Mouse (Mus musculus) ES-Bruce4 (cell line): Measurements from ENCODE around the gene Fbxl17. TPM values are rescaled to one million over a fixed set of nuclear protein-coding genes. Genes with fewer than 3 reads are reported as not detected.

Experiments
- H3K27ac ChIP-seq: 2 replicates; pipeline ENCODE4 v1.5.1; 2012; ENCODE audit warnings: low read length, inconsistent platforms; ENCODE audit not compliant: insufficient read depth
- H3K27me3 ChIP-seq: 2 replicates; pipeline ENCODE4 v1.6.1; 2012; ENCODE audit warnings: mild to moderate bottlenecking, low read length, inconsistent platforms; ENCODE audit not compliant: control insufficient read depth, poor library complexity, insufficient read depth, severe bottlenecking
- H3K36me3 ChIP-seq: 2 replicates; pipeline ENCODE4 v1.6.1; 2012; ENCODE audit warnings: inconsistent platforms, mild to moderate bottlenecking, low read length, moderate library complexity; ENCODE audit not compliant: control insufficient read depth, poor library complexity, insufficient read depth, severe bottlenecking
- H3K4me1 ChIP-seq: one replicate; pipeline ENCODE4 v1.8.1; 2011; ENCODE audit warnings: low read length; ENCODE audit not compliant: control insufficient read depth, insufficient read depth
- H3K4me3 ChIP-seq: 2 replicates; pipeline ENCODE4 v1.5.1; 2011; ENCODE audit warnings: low read depth, mild to moderate bottlenecking, low read length
- H3K9ac ChIP-seq: 2 replicates; pipeline ENCODE4 v1.6.1; 2012; ENCODE audit warnings: low read depth, mild to moderate bottlenecking, inconsistent platforms; ENCODE audit not compliant: poor library complexity, severe bottlenecking
- H3K9me3 ChIP-seq: replicated peaks from 2 replicates; pipeline ENCODE4 v1.6.1; 2012; ENCODE audit warnings: mild to moderate bottlenecking, low read length, inconsistent platforms; ENCODE audit not compliant: control insufficient read depth, poor library complexity, insufficient read depth, severe bottlenecking
- CTCF ChIP-seq: IDR thresholded peaks from one replicate; pipeline ENCODE4 v1.8.1; 2011; ENCODE audit warnings: low read depth, low read length
- EP300 ChIP-seq: IDR thresholded peaks from 2 replicates; pipeline ENCODE4 v1.6.1; 2011; ENCODE audit warnings: low read depth, low read length; ENCODE audit not compliant: insufficient read depth
- POLR2A ChIP-seq: IDR thresholded peaks from one replicate; pipeline ENCODE4 v1.8.1; 2011; ENCODE audit warnings: low read length; ENCODE audit not compliant: insufficient read depth
- polyA plus RNA-seq: library from polyadenylated mRNA; stranded (reverse); fragments of >200 nt; gene quantifications from 2 replicates; pipeline ENCODE4 v1.2.4, GENCODE M21; 2011; ENCODE audit warnings: low read depth; ENCODE audit not compliant: missing spikeins, insufficient read depth, insufficient read length

Fbxl17 gene
- 9.3 and 11.7 TPM in 2 replicates for polyA plus RNA-seq

- Histone ChIP-seq H3K9ac (peak within 1 kb of the TSS; percentile 100), H3K9me3 (no peaks in the 10 kb centered on the region)
Measured at GRCm38 (mm10) chr17:63499636-63500155, at the start of gene Fbxl17. Gene Fbxl17, minus strand, starts transcription at chr17:63500017.

GRCm38 (mm10) chr17:63547465-63547864, 47.6 kb upstream of the Fbxl17 start:
- no peaks in the 10 kb centered on the region for H3K27me3 ChIP-seq
- H3K27ac ChIP-seq = no peak overlapping the region
- TF ChIP-seq CTCF (no peak), POLR2A (no peak), EP300 (no peak)
- H3K9ac ChIP-seq = no peak overlapping the region
- no peaks in the 10 kb centered on the region for H3K4me1 ChIP-seq
- H3K4me3 ChIP-seq = no peak overlapping the region
- H3K9me3 ChIP-seq = no peaks in the 10 kb centered on the region
- no peaks in the 10 kb centered on the region for H3K36me3 ChIP-seq

More at GRCm38 (mm10) chr17:63499636-63500155, at the start of gene Fbxl17:
- no peaks in the 10 kb centered on the region for H3K27me3 ChIP-seq
- 0 out of 2 replicates have a peak within 1 kb of the TSS, but pooled peaks have one; percentile 31 for H3K27ac ChIP-seq
- H3K4me3 ChIP-seq = peak within 1 kb of the TSS; percentile 69
- TF ChIP-seq POLR2A (no peak), CTCF (no peak), EP300 (no peak)
- H3K36me3 ChIP-seq = no peaks in the 10 kb centered on the region
- H3K4me1 ChIP-seq = no peaks in the 10 kb centered on the region

DNA sequence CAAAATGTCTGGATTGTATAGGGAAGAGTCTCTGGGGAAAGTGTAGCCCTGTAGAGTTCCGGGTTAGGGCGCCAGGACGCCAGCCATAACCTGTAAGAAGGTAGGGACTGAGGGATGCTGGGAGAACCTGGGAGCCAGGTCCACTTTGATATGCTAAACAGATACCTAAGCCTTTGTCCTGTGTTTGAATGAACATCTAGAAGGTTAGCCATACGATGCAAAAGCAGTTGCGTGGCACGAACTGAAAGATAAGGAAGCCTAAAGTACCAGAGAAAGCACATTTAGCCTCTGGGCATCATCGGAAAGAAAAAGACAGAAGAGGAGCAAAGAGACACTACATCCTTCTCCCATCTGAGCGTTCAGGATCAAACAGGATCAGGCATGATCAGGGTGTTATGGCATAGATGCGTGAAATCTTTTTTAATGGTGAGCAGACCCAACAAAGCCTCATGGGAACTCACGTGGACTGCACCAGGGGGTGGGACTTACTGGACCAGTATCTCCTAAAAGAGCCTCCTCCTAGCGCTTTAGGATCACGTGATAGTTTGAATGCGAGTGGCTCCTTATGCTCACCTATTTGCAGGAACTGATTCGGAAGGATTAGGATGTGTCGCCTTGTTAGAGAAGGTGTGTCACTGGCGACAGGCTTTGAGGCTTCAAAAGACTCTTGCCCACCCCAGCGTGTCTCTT, 34.9 kb upstream of the Fbxl17 start:
- H3K36me3 ChIP-seq = no peaks in the 10 kb centered on the region
- H3K9me3 ChIP-seq = no peaks in the 10 kb centered on the region; the same call in 1 of the 2 replicates
- H3K27ac ChIP-seq = peak overlapping the region; percentile 91
- peak overlapping the region; percentile 60 for H3K4me3 ChIP-seq
- H3K27me3 ChIP-seq = no peaks in the 10 kb centered on the region
- TF ChIP-seq CTCF = no peak
- peak; percentile 54 for TF ChIP-seq EP300
- H3K9ac ChIP-seq = peak overlapping the region; percentile 40; the same call in 1 of the 2 replicates
- H3K4me1 ChIP-seq = no peaks in the 10 kb centered on the region

DNA sequence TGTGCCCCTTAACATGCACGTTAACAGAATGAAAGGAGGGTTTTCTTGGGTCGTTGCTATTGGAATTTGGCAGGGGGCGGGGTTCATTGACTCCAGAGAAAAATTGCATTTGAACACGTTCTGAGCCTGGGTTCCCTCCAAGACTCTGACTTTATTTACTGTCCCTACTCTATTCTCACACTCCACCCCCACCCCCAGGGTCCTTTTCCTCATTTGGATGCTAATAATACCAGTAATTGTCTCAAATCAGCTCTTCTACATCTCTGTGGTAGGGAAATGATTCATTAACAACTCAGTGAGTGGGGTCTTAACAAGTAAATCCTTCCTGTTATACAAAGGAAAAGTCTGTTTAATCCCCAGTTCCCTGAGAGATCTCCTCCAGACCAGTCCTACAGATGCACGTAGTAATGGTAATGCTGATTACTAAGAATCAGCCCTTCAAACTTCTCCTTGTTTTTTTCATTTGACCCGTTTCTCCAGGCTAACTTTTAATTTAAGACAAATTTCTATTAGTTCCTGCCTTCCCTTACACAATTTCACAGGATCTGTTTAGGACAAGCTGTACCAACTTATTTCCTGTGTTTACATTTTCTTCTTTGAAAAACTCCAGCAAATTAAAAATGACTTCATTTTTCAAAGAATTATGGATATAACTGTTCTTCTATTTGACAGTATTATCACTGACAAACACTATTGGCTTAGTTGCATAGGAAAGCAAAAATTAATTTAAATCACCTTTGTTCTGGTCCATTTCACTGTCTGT, 33.4 kb upstream of the Fbxl17 start:
- H3K36me3 ChIP-seq = no peaks in the 10 kb centered on the region
- H3K4me3 ChIP-seq = no peak overlapping the region
- H3K27me3 ChIP-seq = no peaks in the 10 kb centered on the region
- peaks cover 2% of the 10 kb centered on the region for H3K4me1 ChIP-seq
- H3K9me3 ChIP-seq = no peaks in the 10 kb centered on the region
- TF ChIP-seq EP300 (peak; percentile 70; the same call in 1 of the 2 replicates), CTCF (no peak)
- peak overlapping the region; percentile 59 for H3K27ac ChIP-seq
- no peak overlapping the region for H3K9ac ChIP-seq

DNA sequence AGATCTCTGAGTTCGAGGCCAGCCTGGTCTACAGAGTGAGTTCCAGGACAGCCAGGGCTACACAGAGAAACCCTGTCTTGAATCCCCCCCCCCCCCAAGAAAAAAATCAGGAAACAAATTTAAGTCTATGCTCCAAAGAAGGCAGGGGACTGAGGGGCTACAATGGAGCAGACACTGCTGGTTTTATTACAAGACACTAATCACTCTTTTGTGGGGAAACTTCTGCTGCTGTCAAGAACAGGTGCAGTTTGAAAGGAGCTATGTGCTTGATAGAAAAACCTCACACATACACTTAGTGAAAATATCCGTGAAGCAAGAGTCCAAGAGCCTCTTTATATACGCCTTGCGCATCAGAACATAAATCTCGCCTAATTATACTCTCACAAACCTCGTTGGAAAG, 29.7 kb upstream of the Fbxl17 start:
- Histone ChIP-seq H3K27ac (no peak overlapping the region), H3K27me3 (no peaks in the 10 kb centered on the region), H3K36me3 (no peaks in the 10 kb centered on the region), H3K4me1 (peaks cover 2% of the 10 kb centered on the region), H3K9me3 (peaks cover 3% of the 10 kb centered on the region; the same call in 1 of the 2 replicates), H3K9ac (no peak overlapping the region), H3K4me3 (no peak overlapping the region)
- TF ChIP-seq EP300 (no peak), POLR2A (no peak), CTCF (no peak)

- no peak for TF ChIP-seq CTCF
- no peak for TF ChIP-seq POLR2A
- no peak for TF ChIP-seq EP300
- Histone ChIP-seq H3K27me3 (no peaks in the 10 kb centered on the region), H3K36me3 (no peaks in the 10 kb centered on the region), H3K4me1 (no peaks in the 10 kb centered on the region), H3K9me3 (peaks cover 6% of the 10 kb centered on the region), H3K27ac (no peak overlapping the region), H3K4me3 (no peak overlapping the region), H3K9ac (no peak overlapping the region)
Measured at GRCm38 (mm10) chr17:63520691-63521090, 20.9 kb upstream of the Fbxl17 start.
